Mouse (Mus musculus): ENCODE measurements around the gene Ect2l. TPM values are rescaled to one million over a fixed set of nuclear protein-coding genes. Genes with fewer than 3 reads are reported as not detected.

The Ect2l gene
- polyA plus RNA-seq (2012; rRNA removed) = 0.17 and 0.76 TPM in 2 replicates

DNA sequence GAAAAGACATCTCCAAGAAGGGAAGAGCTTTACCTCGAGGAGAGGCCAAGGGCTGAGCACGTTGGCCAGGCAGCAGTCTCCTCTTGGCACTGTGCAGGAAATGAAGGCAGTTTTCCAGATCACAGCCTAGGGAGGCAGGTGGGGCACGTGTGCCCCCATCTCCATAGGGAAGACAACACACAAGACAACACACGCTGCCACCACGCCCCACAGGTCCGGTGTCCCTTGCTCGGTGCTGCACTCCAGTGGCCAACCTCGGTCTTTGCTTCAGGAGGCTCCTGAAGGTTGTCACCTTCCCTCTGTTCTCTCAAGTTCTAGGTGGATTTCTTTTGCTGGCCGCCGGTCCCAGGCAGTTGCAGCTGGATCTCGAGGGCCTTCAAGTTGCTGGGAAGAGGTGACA, at the start of gene Ect2l:
TSS of gene Ect2l (minus strand) at position 165 of the 400 bp plus-strand sequence.

DNA sequence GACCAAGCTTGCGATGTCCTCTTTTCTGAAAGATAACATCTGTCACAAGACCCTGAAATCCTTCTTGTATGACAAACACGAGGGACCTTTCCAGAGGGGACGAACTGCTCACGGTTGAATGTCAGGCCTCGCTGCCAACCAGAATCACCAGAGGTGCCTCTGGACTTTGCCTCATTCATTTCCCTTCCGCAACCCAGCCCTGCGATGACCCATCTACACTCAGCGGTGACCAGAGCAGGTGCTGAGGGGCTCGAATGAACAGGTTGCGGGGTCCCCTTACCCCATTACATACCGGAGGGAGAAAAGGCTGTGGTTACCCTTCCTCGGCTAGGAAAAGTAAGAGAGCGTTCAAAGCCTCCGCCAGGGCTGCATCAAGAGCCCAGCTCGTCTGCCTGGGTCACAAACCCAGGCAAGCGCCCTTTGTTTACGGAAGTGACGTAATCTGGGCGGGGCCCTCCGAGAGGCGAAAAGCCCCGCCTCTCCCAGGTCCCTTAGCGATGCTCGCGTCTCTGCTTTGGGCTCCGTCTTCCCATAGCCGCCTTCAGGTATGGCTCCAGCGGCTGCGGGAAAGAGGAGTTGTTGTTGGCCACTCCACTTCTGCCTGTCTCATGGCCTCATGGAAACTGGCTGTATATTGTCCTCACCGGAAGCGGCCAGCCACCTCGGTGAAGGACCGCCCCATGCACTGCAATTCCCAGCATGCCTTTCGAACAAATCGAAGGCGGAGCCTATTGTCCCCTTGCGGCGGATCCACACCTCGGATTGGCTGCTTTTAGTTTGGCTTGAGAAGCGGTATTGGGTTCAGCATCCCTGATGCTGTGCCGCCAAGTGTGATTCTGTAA, 24.1 kb upstream of the Ect2l start, which contains the start of gene Ccdc28a:
TSS of gene Ccdc28a (minus strand) at position 439 of the 842 bp plus-strand sequence.

Other genes starting within 250 kb of the Ect2l start
- gene Abracl, start 187.6 kb downstream of the Ect2l start, polyA plus RNA-seq (2012; rRNA removed) = 140 and 211 TPM in 2 replicates
- 43.6 and 71.4 TPM in 2 replicates for gene Reps1, start 155.0 kb downstream of the Ect2l start, polyA plus RNA-seq (2012; rRNA removed)
- gene Ccdc28a, start 24.1 kb upstream of the Ect2l start, polyA plus RNA-seq (2012; rRNA removed) = 6.9 and 13.1 TPM in 2 replicates
- gene Nhsl1, start 108.1 kb upstream of the Ect2l start, polyA plus RNA-seq (2012; rRNA removed) = 17.3 and 19.6 TPM in 2 replicates